Mouse (Mus musculus) CD4-positive, CD25-positive, alpha-beta regulatory T cell, adult 4 months (primary cell): ENCODE measurements at regions not wholly inside any gene's neighbourhood (a gene's known extent, or its start where the extent isn't known, plus 50 kb on each side); places are given as distances from the start of the nearest gene placed in this dataset.

ENCODE experiments used
- ATAC-seq: one replicate; pipeline ENCODE4 v1.8.0; 2017

DNA sequence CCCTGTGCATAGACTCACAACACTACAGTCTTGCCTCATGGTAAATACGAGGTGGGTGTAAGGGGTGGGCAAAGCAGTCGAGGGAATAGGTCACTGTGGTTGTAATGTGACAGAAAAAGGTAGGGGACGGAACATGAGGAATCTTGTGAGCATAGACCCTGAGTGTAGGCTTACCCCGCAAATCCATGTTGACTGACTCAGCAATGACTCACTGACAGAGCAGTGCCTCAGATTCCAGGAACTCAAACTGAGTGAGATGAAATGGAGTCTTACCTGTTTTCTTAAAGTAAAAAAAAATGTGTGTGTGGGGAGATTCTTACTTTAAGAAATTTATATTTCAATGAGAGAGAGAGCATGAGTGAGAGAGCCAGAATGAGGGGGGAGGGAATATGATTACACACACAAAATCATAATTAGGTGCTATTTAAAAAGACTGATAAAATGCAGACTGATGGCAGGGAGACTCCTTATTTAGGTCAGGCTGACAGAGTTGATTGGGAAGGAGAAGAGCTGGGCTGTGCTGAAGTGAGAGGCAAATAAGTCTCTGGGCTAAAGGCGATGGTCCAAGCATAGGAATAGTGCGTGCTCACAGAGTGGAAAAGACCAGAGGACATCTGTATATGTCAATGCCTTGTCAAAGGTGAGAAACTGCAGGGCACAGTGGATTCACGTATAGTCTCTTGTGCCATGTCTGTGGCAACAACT, 631.0 kb upstream of the Fam160b2 start:
- no peak for ATAC-seq

DNA sequence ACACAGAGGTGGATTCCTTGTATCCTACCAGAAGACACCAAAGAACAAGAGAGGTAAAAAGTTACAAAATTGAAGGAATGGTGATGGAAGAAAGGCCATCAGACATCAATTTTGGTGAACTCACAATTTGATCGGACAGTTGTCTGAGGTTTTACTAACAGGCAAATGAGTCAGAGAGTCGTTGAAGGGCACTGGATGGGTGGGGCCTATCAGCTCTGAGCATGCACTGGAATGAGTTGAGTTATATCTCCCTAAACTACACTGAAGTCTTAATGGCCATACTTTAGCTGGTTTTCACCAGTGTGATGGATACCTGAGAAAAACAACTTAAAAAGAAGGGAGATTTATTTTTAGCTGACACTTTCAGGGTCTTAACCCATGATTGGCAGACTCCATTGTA, 630.3 kb upstream of the Fam160b2 start:
- no peak for ATAC-seq

DNA sequence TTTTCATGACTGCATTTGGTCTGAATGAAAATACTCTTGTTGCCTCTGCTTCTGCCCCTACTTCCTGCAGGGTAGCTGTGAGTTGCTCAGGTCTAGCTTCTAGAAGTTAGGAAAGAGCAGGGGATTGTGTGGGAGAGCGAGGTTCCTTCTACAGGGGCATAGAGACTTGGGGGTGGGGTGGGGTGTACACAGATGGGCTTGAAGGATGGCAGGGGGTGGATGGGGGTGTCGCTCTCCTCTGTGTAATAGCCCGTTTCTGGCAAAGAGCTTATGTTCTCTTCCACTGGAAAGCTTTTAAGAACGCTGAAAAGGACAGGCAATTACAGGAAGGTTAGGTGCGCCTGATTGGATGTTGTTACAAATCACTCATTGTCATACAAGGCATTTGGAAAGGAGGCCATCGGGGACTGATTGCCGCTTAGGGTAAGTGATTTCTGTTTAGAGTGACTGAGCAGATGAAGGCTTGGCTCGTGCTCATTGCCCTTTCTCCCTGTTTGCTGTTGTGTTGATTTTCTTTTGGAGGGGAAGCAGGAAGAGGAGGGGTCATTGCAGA, 629.3 kb upstream of the Fam160b2 start:
- ATAC-seq, result no peak

DNA sequence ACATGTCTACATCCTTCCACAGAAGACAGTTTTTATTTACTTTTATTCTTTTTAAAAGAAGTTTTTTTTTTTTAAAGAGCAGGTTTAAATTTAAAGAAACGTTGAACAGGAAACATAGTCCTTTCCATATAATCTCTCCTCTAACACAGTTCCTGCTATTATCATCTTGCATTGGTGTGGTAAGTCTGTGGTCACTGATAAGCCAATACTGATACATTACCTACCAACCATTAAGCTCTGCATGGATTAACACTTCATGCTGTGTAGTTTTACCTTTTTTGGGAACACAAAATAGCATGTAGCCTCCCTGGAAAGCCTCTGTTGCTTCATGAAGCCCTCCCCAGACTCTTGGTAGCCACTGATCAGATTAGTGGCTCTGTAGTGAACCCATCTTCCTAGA, 617.4 kb upstream of the Fam160b2 start:
- no peak for ATAC-seq

DNA sequence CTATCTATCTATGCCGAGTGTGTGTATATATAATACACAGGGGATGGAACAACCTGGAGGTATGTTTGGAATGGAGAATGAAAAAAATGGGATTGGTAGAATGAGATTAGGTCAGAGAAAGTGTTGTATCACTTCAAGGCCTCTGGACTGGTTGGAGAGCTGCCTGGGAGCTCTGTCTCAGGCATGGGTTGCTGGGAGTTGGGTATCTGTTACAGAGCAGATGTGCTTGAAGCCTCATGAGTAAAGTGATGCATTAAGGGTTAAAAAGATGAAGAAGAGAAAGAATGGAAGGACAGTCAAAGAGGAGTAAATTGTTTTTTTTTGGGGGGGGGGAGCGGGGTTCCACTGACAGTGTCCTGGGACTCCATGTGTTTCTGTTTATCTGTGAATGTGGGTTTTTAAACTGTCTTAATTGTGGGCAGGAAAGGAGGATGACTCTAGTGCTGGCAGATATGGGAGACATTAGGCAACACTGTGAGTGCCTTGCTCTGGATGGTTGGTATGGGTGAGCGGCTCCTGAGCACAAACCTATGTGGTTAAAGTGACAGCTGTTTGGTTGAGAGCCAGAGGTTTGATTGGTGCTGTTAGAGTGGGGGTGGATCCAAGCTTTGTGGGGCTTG, 611.8 kb upstream of the Fam160b2 start:
- no peak for ATAC-seq

DNA sequence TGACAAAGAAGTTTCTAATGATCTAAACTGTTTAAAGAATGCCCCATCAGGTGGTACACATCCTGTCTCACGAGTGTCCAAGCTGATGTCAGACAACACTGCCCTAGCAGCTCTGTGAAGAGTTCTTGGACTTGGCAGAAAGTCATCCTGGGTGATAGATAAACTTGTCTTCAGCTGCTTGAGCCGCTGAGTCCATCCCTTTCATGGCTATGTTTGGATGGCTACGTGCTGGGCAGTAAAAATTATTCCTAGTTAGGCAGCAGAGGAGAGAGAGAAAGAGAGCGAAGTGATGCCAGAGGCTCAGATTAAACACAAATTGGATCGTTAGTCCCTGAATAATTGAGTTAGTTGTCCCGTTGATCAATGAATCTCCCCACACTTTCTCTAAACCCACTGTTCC, 603.8 kb upstream of the Fam160b2 start:
- no peak for ATAC-seq

DNA sequence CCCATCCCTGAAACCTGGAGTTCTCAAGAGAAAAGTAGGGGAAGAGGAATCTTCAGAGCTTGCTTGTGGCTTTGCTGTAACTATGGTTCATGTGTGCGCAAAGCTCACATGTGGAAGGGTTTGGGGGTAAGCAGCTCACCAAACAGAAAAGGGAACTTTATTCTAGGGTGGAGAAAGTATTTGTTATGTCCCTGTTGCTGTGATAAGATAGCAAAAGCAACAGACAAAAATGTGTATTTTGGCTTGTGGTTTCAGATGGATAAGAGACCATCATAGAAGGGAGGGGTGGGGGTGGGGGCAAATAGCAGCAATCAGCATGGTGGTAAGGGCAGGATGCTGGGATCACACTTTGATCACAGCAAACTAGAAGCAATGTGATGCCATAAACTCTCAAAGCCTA, 601.3 kb upstream of the Fam160b2 start:
- ATAC-seq, result no peak

DNA sequence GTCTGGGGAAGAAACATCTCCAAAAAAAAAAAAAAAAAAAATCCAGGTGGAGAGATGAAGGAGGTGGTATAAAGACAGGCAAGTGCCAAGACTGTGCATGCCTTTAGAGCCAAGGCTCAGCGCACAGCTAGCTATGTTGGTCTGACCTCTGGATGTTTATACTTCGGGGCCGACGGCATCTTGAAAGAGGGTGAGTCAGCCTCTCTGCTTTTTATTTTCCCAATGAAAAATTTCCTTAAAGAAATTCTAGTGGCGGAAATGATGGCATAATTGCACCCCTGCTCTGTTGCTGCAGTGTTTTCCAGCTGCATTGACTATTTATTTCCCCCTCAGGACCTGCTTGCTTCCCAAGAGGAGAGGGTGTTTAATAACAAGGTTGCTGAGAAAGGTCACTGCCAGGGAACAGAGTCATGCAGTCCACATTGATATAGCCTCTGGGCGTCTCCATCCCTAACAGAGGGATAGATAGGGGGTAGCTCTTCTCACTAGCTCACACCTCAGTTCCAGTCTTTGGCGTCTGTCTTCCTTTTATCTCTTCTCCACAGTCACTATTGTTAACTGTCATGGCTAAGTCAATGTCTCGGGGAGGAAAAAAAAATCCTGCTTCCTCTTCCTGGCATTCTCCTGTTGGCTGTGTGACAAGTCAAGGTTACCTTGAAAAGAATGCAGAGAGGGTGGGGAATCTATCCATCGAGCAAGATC, 599.7 kb upstream of the Fam160b2 start:
- ATAC-seq, result no peak

DNA sequence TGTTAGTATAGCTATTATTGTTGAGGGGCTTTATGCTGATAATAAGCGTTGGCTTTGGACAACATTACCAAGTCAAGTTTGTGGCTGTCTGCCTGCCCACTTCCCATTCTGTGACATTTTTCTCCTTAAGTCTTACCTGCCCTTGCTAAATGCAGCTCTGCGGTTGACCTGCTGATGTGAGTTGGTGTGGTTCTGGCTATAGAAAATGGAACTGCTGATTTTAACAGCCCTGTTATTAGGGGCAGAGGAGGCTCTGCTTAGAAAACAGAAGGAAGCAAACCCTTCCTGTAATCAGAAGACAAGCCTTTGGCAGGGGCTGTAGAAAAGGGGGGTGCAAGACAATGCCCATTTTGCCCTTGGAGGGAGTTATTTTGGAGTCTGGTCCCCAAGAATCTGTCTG, 594.6 kb upstream of the Fam160b2 start:
- ATAC-seq, result no peak

DNA sequence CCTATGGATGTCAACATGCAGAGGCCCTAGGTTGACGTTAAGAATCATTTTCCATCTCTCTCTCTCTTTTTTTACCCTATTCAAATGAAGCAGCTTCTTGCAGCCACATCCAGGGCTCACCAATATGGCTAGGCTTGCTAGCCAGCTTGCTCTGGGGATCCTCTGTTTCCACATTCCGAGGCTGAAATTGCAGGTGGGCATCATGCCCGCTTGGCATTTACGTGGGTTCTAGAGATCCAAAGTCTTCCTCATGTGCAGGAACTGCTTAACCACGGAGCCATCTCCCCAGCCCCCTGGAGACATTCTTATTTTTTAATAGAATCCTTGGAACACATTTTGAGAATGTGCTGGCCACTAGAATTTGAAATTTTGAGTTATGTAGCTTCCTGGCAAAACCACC, 592.9 kb upstream of the Fam160b2 start:
- ATAC-seq, result no peak

DNA sequence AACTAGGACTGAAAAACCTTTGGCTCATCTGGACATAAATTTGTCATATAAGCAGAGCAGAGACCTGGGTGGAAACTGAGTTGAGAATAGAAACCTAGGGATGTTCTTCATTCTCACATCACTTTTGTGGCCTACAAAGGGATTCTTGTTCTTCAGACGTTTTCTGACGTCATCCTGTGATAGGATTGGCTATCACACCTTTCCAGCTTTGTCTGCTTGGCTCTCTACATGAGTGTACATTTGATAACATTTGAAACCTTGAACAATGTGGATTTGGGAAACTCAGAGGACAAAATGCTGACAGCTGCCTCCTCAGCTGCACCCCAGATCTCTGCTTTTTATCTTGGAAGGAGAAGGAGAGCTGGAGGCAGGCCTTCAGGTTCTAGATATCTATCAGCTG, 589.7 kb upstream of the Fam160b2 start:
- ATAC-seq, result no peak

DNA sequence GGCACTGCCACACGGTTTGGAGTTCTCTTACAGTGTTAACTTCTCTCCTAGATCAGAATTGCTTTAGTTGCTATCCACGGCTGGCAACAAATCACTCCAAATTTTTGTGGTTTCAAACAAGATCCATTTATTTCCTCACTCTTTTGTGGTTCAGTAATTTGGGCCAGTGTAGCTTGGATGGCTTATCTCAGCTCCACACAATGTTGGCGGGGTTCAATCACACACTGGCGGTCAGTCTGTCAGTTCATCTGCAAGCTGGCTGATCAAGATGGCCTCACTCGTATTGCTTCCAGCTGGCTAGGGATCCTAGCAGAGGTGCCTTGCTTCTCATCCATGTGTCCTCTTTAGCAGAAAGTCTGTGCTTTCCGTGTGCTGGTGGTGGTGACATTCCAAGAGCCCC, 577.7 kb upstream of the Fam160b2 start:
- no peak for ATAC-seq

DNA sequence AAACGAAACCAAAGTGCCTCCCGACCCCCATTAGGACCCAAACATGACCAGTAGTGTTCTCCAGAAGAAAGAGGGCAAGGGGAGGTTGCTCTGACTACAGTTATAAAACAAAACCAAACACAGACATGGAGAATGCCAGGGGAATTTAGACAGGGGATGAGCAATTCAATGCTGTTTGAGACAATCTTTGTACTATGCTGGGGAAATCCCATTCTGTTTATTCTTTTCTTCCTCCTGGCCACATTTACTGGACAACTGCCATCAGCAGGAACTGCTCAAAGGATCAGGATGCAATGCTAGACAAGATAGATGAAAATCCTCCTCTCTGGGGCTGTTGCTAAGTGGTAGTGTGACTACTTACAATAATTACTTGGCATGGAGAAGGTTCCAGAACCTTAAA, 574.5 kb upstream of the Fam160b2 start:
- no peak for ATAC-seq

DNA sequence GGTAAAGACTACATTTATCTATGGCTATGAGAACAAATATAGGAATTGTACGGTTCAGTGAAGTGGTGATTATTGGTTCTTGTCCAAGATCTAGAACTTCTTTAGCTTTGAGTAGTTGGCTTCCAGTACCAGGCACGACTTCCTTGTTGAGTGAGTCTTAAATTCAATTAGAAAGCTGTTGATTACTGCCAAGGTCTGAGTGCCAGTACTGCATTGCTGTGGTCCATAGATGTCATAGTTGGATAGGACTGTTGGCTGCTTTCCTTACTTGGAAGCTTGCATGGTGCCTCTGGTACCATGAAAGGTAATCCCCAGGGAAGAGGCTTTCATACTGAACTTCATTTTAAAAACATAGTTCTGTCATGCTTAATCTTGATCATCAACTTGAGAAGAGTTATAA, 559.9 kb upstream of the Fam160b2 start:
- ATAC-seq, result no peak

DNA sequence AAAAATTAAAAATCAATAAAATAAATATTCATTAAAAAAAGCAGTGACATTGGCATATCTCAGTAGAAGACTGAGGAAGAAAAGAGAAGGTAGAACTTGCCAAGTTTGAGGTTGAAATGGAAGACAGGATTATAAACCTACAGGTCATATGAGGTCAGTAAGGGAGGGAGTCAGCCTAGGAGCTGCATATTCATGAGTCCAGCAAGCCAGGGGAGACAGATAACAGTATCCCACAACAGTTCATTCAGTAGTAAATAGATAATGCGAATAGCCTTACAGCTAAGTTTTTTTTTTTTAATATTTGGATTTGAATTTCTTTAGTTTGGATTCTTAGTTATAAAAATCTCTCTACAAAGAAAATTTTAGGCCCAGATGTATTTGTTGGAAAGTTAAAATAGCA, 542.8 kb upstream of the Fam160b2 start:
- ATAC-seq, result no peak

DNA sequence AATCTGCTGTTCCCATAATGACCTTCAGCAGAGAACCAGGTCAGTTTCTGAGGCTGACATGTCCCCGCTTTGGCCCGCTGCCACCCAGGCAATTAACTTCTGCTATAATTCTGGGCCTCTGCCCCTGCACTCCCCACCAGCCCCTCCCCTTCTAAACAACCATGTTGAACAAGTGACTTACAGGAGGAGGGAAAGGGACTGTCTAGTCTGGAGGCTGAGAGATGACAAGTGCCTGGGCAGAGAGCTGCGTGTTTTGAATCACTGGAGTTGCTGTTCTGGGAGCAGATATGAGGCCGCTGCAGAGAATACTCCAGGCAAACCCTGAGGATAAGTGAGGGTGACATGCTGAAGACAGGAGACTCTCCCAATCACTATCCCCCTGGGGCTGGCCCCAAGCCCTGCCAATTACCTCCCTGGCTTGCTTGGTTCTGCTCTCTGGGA, 530.2 kb upstream of the Fam160b2 start:
- no peak for ATAC-seq

DNA sequence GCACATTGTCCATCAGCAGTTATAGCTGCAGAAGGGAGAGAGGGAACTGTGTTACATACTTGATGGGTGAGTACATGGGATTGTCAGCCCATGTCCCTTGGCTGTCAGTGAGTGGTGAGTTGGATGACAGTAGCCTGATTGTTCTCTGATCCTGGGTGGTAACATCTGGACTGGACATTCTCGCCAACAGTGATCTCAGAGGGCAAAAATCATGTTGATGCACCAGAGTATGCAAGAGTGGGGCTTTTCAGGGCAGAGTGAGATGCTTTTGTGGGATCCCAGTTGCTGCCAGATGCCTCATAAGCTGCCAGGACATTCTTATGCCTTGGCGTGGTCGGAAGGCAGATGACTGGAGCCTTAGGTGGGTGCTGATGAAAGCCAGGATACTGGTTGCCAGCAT, 528.9 kb upstream of the Fam160b2 start:
- ATAC-seq, result no peak

DNA sequence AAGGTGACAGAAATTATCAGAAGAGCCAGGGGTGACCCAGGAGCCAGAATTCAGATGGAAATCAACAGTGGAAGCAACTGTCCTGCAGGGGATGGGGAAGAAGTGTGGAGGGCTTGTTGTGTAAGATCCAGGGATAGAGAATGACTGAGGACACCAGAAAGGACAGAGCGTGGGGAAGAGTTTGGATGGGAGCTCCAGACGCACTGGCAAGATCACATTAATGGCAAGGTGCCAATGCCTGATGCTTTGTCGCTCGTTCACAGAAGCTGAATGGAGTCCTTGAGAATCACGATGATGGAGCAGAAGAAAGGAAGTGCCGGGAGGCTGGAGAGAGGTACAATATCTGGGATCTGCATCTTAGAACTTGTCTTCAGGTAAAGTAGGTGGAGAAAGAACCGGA, 519.0 kb upstream of the Fam160b2 start:
- ATAC-seq, result no peak

DNA sequence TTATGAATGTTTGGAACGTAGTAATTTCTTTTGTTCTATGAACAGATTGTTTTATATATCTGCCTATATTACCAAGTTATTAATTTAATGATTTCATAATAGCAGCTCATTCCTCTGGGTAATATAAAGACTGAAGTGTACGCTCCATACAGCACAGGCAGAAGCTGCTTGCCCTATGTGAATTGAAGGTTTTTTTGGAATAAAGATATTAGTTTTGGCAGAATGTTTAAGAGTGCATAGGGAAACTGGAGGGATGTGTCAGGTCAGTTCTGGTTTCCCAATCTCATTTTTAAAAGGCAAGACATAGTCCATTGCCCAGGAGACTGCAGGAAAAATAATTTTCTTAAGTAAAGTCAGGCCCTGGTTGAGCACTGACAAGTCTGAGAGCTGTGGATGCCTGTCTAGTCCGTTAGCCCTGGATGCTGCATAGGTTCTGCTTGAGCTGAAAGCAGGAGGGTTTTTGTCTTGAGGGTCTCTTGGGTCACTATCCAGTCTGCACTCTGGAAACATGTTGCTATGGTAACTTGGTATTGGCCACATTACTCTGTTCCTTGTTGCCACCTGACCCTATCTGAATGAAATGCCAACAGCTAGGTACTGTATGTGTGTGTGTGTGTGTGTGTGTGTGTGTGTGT, 516.3 kb upstream of the Fam160b2 start:
- no peak for ATAC-seq

DNA sequence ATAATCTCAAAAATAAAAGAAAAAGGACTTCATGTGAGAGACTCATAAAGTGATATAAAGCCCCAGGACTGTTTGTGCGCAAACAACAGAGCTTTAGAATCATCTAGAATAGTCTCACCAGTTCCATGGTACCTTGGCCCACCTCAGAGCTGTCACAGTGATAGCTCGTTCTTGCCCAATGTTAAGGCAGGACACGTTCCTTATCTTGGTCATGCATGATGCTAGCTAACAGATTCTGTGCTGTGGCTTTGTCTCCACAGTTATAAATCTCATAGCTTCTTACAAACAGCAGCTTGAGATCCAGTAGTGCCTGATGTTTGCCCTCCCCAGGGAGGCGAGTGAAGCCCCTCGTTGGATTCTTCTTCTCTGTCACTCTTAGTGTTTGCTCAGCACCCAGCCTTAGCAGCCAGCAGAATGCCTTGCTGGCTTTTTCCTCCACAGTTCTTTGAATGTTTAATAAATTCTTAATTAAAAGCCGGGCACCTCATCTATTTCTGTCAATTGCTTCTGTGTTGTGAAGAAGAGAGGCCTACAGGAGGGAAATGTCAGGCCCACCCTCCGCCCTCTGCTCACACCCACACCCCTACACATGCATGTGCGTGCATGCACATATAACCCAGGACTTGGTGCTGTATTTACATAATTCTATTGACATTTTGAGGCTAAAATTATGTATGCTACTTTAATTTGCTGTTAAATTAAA, 515.6 kb upstream of the Fam160b2 start:
- ATAC-seq, result no peak

DNA sequence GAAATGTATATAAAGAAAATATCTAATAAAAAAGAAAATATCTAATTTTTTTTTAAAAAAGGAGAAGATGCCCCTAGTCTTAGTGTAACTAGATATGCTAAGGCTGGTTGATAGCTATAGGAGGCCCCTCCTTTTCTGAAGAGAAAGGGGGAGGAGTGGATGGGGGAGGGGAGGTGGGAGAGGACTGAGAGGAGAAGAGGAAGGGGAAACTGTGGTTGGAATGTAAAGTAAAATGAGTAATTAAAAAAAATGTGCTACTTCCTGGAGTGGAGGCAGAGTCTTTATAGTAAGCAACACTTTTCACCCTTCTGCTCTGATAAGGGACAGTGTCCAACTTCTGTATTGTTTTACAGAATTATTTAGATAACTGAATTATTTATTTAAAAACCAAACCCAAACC, 513.6 kb upstream of the Fam160b2 start:
- no peak for ATAC-seq

DNA sequence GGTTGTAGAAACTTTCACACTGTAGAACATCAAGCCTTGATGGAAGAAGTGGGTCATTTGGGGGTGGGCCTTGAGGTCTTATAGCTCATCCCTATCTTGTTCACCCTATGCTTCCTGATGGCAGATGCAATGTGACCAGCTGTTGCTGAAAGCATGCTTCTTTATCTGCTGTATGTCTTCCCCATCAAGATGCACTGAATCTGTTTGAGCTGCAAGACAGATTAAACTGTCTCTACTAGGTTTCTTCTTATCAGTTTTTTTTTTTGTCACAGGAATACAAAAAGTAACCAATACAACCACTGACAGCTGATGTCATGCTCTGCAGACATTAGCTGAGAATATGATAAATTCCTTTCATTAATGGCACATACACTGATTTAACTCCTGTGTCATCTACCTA, 505.0 kb upstream of the Fam160b2 start:
- ATAC-seq, result no peak

DNA sequence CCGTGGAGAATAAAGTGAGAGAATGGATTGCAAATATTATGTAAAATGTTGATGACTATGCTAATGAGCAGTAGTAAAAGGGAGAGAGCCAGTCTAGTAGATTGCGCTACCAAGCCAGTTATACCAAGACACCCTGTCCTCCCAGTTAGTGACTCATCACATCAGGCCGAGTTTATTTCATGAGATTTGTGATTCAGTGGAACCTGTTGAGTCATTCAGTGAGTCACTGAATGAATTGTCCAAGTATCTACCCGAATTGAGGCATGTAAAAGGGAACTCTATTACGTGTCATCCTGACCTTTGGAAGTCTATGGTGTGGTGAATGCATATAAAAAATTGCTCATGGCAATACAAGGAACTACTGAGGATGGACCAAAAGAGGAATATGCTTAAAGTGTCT, 504.3 kb upstream of the Fam160b2 start:
- no peak for ATAC-seq
